Mouse (Mus musculus) naive thymus-derived CD4-positive, alpha-beta T cell, adult 2 months (primary cell): ENCODE results near the gene Cd300e.
"Not testable (repeated sequence)": the region's sequence is repeated elsewhere in the genome, so short reads cannot be mapped to it uniquely, and the experiment has no call there.

Source experiments
- DNase-seq: peaks from one replicate; pipeline ENCODE4 v3.0.0-alpha.2; 2011; ENCODE audit warnings: low read depth

Gene Cd300e

DNA sequence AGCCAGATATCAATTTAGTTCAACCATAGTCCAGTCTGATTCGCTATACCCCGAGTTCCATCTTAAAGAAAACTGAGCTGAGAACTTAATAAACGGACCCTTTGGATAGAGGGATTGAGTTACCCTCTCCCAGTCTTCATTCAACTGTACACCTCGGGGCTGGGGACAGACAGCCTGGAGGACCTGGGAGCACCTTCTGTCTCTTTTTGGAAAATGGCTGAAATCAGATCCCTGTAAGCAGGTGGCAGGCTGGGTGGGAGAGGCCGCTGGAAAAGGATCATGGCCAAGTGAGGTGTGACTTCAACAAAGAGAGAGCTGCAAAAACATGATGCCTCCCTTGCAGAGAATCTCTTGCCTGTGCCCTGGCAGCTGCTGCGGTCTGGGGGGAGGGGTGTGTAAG, 20.2 kb upstream of the Cd300e start:
- no peak for DNase-seq

DNA sequence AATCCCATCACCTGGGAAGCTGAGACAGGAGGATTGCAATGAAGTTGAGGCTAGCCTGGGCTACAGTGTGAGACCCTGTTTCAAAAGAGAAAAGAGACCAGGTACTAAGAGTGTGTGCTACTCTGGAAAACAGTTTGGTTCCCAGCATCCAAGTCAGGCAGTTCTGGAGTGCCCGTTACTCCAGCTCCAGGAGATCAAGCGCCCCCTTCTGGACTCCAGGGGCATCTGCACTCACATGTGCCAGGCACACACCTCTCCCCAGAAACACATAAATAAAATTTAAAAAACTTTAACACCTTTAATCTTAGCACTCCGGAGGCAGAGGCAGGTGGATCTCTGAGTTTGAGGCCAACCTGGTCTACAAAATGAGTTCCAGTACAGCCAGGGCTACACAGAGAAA, 19.4 kb upstream of the Cd300e start:
- DNase-seq, result no peak

- DNase-seq, result peak; percentile 80
Measured at GRCm38 (mm10) chr11:115080886-115081285, 18.9 kb upstream of the Cd300e start.

- no peak for DNase-seq
Measured at GRCm38 (mm10) chr11:115078680-115079079, 16.7 kb upstream of the Cd300e start.

- no peak for DNase-seq
Measured at GRCm38 (mm10) chr11:115077436-115077835, 15.5 kb upstream of the Cd300e start.

DNA sequence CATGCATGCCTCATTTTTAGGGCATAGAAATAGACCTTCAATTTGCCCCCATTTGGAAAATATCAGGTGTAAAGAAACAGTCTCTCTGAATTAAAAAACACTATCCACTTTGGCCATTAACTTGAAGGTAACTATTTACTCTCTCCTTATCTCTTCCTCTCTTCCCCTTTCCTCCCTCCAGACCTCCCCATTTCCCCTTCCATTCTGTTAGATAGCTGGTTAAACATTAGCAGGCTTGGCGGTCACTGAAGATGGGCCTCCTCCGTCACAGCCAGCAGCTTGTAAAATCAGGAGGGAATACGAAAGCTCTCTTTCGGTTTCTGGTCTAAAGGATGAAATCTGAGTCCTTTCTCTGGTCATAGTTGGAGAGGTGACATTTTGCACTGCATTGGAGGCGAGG, 13.9 kb upstream of the Cd300e start:
- no peak for DNase-seq

- DNase-seq, result no peak
Measured at GRCm38 (mm10) chr11:115075407-115075806, 13.4 kb upstream of the Cd300e start.

DNA sequence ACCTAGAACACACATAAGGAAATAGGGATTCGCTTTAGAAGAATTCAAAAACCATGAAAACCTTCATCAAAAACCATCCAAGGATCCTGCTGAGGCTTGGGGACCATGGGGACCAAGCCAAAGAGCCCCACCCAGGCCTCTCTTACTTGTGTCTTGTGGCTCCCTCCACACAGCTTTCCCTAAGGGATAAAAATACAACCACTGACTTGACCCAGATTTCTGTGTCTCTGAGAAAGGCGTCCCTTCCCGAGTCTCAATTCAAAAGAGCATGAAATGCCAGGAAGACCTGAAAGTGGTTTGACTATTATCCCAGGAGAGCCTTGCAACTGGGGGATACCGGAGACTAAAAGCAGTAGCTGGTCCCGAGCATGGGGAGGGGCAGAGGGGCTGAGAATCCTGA, 11.0 kb upstream of the Cd300e start:
- no peak for DNase-seq

DNA sequence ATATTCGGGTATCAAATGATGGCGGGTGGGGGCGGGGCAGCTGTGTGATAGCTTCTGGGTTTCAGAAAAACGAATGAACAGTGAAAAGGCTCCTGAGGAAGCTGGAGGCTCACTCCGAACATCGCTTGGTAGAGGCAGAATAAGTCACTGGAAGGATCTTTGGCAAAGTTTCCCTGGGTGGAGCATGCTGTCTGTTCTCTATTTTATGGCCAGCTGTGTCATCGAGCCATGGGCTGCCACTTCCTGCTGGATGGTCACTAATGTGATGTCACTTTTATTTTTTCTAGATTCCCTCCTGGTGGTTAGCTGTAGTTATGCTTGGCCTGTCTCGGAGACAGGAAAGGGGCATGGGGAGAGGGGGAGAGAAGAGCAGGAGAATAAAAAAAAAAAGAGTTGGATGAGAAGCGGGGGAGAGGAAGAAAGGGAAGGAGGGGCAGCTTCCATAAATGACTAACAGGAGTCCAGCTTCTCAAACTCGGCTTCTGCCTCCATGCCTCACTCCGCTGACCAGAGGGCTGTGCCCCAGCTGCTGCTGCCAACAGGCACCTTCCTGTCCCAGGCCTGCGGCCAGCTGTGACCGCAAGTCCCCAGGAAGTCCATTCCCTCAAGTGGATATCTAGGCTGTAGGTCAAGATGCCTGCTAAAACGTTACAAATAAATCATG, 9.8 kb upstream of the Cd300e start:
- DNase-seq, result no peak

- DNase-seq, result no peak
Measured at GRCm38 (mm10) chr11:115071015-115071551, 9.1 kb upstream of the Cd300e start.

DNA sequence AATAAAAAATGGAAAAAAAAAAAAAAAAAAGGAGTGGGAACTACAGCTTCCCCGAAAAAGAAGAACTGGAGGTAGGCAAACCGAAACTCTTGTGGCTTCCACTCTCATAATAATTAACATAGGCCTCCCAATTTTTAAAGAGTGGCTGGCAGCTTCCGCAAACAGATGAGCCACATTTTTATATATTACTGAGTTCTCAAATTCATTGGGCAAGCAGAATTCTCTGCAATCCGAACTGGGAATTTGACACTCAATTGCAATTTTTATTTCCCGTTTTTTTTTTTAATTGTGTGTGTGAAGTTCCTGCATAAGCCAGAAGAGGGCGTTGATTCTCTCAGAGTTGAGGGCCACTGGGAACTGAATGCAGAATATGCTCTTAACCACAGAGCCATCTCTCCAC, 4.8 kb upstream of the Cd300e start:
- no peak for DNase-seq

DNA sequence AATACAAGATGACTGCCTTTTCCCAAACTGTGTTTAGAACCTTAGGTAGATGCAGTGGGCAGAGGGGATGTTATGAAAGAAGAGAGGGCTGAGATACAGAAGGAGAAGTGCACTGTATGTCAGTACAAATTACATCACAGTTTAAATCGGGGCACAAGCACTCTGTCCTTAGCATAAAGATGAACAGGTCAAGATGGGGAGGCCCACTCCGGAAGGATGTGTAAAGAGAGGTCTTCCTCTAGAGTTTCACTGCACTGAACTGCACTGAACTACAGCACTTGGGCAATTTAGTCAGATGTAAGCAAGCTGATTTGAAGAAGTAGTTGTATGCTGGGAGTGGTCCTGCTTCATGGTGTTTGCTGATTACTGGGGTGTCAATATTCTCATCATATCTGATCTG, 2.2 kb downstream of the Cd300e start:
- no peak for DNase-seq

GRCm38 (mm10) chr11:115058701-115059100, 3.3 kb downstream of the Cd300e start:
- no peak for DNase-seq

- no peak for DNase-seq
Measured at GRCm38 (mm10) chr11:115054537-115054936, 7.4 kb downstream of the Cd300e start.

- no peak for DNase-seq
Measured at GRCm38 (mm10) chr11:115052991-115053390, 9.0 kb downstream of the Cd300e start.

DNA sequence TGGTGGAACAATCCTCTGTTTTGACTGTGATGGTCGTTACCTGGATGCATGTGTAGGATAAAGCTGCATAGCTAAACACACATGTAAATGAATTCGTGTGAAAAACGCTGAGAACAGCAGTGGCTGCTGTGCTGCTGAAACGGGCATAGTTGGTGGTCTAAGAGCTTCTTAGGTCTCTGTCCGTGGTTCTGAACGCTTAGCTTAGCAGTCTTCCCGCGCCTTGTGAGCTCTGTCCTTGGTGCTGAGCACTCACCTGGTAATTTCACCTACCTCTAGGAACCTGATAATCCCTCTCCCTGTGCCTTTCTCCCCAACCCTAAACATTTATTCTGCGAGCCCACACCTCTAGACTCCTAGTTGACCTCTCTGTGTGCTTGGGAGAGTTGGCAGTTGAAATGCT, 9.8 kb downstream of the Cd300e start:
- peak; percentile 31 for DNase-seq

- peak; percentile 39 for DNase-seq
Measured at GRCm38 (mm10) chr11:115049282-115049895, 12.6 kb downstream of the Cd300e start.

DNA sequence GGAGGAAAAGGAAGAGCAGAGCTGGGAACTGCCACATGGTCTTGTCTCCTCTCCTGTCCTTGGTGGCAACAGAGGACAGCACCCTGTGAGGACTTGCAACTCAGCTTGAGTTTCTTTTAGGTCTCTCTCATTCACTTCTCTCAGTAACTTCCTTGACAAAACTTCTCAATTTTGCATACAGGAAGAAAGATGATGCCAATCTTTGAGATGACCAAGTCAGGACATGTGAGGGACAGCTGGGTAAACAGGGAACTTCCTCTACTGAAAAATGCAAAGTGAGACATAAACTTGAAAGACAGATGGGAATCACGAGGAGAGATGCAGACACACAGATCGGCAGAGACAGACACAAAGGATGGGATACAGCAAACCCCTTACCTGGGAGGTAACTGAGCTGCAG, 13.7 kb downstream of the Cd300e start, which contains the start of gene Cd300ld3:
Gene Cd300ld3, minus strand, starts transcription at position 151 of the 400 bp plus-strand sequence.
- DNase-seq, result no peak

GRCm38 (mm10) chr11:115037669-115038068, 24.3 kb downstream of the Cd300e start, which contains the start of gene Cd300ld5:
Cd300ld5 (minus strand) TSS chr11:115037769.
- DNase-seq, result not testable (repeated sequence)

- DNase-seq, result not testable (repeated sequence)
Measured at GRCm38 (mm10) chr11:115026912-115027311, 35.1 kb downstream of the Cd300e start, which contains the start of gene Cd300ld4. Cd300ld4 (minus strand) TSS chr11:115027012.

- not testable (repeated sequence) for DNase-seq
Measured at GRCm38 (mm10) chr11:115016093-115016492, 45.9 kb downstream of the Cd300e start, which contains the start of gene Cd300ld2. Cd300ld2 (minus strand) TSS chr11:115016193.

- no peak for DNase-seq
Measured at GRCm38 (mm10) chr11:115004070-115004469, 57.9 kb downstream of the Cd300e start.
